20 mouse cellular contexts compared by ENCODE assay signal in genomic region chr6:28555428-28555827, GRCm38 (mm10).
"Had no signal": no experiment of that assay in that cellular context is flagged by ENCODE, and none has a peak within 500 bp of the region (broad histone marks: within the 10 kb centered on the region; RNA-seq: fewer than 3 reads in every experiment).

No protein-coding gene starts in this region.

- H3K36me3 ChIP-seq: midbrain, embryonic 13.5 days had no signal

- H3K9ac ChIP-seq: limb, embryonic 12.5 days; limb, embryonic 15.5 days; liver, embryonic 13.5 days; lung, embryonic 15.5 days; midbrain, embryonic 13.5 days had no signal

- DNase-seq: kidney, adult 2 months; kidney, postnatal 36 days; left cerebral cortex, postnatal 4 days; liver, embryonic 13.5 days; lung, adult 18-20 months; lung, postnatal 10 days; lung, postnatal 36 days; right cerebral cortex, postnatal 4 days; thymus, adult 18-20 months; thymus, postnatal 36 days had no signal

- H3K4me2 ChIP-seq: limb, embryonic 12.5 days; limb, embryonic 15.5 days; liver, embryonic 13.5 days; lung, embryonic 15.5 days; midbrain, embryonic 13.5 days had no signal

- H3K4me1 ChIP-seq: liver, embryonic 13.5 days; lung, embryonic 15.5 days had no signal

- H3K9me3 ChIP-seq: limb, embryonic 12.5 days; limb, embryonic 15.5 days; liver, embryonic 13.5 days; lung, embryonic 15.5 days; megakaryocyte, embryonic 14.5 days; midbrain, embryonic 10.5 days; midbrain, embryonic 13.5 days had no signal

- H3K27ac ChIP-seq: kidney, postnatal 0 days; limb, embryonic 12.5 days; limb, embryonic 15.5 days; liver, embryonic 13.5 days; lung, embryonic 15.5 days; midbrain, embryonic 10.5 days; midbrain, embryonic 13.5 days had no signal

- H3K27me3 ChIP-seq: limb, embryonic 12.5 days; limb, embryonic 15.5 days; liver, embryonic 13.5 days; lung, embryonic 15.5 days; megakaryocyte, embryonic 14.5 days; midbrain, embryonic 13.5 days had no signal

- H3K4me3 ChIP-seq: limb, embryonic 12.5 days; limb, embryonic 15.5 days; liver, embryonic 13.5 days; lung, embryonic 15.5 days; megakaryocyte, embryonic 14.5 days; midbrain, embryonic 10.5 days; midbrain, embryonic 13.5 days; myocyte had no signal

- ATAC-seq: intestine, postnatal 0 days; midbrain, embryonic 13.5 days; midbrain, embryonic 16.5 days had no signal
